Mouse (Mus musculus): ENCODE results near the gene Exosc2. TPM values are rescaled to one million over a fixed set of nuclear protein-coding genes. Genes with fewer than 3 reads are reported as not detected.

The Exosc2 gene
- polyA plus RNA-seq, 1 experiment from 2014 or later = 54.3 TPM

DNA sequence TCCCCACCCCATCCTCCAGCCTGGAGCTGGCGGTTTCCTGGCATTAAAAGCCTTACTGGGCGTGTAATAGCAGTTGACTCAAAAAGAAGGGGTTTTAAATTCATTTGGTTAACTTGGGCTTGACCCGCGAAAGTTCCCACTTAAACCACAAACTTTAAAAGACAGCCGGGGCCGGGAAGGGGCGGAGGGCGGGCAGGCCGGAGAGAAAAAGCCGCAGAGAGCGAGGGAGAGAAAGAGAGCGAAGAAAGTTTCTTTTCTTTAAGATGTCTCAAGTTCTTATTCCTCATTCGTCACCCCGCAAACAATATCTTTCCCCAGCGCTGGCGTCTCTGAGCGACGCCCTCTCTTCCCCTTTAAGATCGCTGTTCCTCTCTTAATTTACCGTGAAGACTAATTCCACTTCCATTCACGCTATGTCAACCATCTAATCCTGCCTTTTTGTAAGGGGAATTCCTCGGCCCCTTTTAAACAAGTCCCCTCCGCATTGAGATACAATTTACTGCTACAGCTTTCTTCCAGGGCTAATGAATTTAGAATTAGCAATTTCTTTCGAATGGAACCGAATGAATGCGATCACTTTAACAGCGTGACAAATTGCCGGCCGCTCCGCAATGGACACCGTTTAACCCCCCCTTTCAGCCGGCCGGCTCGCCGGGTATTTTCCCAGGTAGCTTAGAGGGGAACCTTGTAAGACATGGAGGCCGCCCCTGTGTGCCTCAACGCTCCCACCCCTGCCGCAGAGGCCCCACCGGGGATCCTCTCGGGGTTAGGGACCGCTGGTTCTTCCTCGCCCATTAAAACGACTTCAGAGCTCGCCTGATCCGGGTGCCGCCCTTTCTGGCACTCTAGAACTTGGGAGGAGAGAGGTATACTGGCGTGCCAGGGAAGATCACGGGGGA, 29.7 kb upstream of the Exosc2 start:
- peaks cover 51% of the 10 kb centered on the region for H3K4me1 ChIP-seq
- no peak for ATAC-seq (ENCODE audit: insufficient number of reproducible peaks, low FRiP score, low TSS enrichment, low read depth)
- peaks cover 100% of the 10 kb centered on the region for H3K27me3 ChIP-seq
- no peaks in the 10 kb centered on the region for H3K9me3 ChIP-seq
- 1% methylated on average over 48 of the region's 48 CpGs for WGBS
- H3K9ac ChIP-seq = no peak overlapping the region
- H3K4me2 ChIP-seq = peak overlapping the region; percentile 19; the same call in 1 of the 2 replicates
- H3K27ac ChIP-seq = no peak overlapping the region
- peak overlapping the region; percentile 3; the same call in 1 of the 2 replicates for H3K4me3 ChIP-seq
- H3K36me3 ChIP-seq = no peaks in the 10 kb centered on the region

DNA sequence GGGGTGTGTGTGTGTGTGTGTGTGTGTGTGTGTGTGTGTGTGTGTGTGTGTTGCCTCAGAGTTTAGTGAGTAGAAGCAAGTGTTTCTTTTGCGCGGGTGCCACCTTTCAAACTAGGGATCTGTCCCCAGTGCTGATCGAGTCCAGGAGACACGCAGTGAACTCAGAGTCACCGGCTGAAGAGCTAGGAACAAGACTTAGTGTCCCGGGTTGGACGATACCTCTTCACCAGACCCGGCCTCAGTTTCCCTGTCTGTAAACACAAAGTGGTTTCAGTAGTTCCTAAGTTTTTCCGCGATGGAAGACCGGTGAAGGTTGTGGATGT, 29.0 kb upstream of the Exosc2 start:
- H3K27ac ChIP-seq = no peak overlapping the region
- no peak overlapping the region for H3K9ac ChIP-seq
- 1% methylated on average over 11 of the region's 11 CpGs for WGBS
- H3K4me2 ChIP-seq = no peak overlapping the region
- no peak overlapping the region for H3K4me3 ChIP-seq
- peaks cover 100% of the 10 kb centered on the region for H3K27me3 ChIP-seq
- H3K36me3 ChIP-seq = no peaks in the 10 kb centered on the region
- H3K4me1 ChIP-seq = peaks cover 45% of the 10 kb centered on the region
- no peaks in the 10 kb centered on the region for H3K9me3 ChIP-seq
- ATAC-seq (ENCODE audit: insufficient number of reproducible peaks, low FRiP score, low TSS enrichment, low read depth) = no peak

DNA sequence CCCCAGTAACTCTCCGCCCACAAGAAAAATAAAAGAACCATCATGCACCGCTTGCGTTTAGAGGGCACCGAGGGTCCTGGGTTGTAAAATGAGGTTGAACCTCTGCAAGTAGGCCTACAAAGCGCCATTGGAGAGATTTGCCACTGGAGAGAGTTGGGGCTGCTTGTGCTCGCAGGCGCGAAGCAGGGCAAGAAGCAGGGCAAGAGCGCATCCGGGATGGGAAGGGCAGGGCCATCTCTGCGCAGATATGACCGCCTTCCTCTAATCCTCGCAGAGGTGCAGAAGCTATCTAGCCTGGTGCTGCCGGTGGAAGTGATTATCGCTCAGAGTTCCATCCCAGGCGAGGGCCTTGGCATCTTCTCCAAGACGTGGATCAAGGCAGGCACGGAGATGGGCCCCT, 28.6 kb upstream of the Exosc2 start:
- H3K9ac ChIP-seq = no peak overlapping the region
- 3% methylated on average over 18 of the region's 18 CpGs for WGBS
- ATAC-seq (ENCODE audit: insufficient number of reproducible peaks, low FRiP score, low TSS enrichment, low read depth) = no peak
- no peak overlapping the region for H3K4me3 ChIP-seq
- peaks cover 100% of the 10 kb centered on the region for H3K27me3 ChIP-seq
- H3K36me3 ChIP-seq = no peaks in the 10 kb centered on the region
- H3K27ac ChIP-seq = no peak overlapping the region
- H3K9me3 ChIP-seq = no peaks in the 10 kb centered on the region
- H3K4me1 ChIP-seq = peaks cover 41% of the 10 kb centered on the region
- no peak overlapping the region for H3K4me2 ChIP-seq

DNA sequence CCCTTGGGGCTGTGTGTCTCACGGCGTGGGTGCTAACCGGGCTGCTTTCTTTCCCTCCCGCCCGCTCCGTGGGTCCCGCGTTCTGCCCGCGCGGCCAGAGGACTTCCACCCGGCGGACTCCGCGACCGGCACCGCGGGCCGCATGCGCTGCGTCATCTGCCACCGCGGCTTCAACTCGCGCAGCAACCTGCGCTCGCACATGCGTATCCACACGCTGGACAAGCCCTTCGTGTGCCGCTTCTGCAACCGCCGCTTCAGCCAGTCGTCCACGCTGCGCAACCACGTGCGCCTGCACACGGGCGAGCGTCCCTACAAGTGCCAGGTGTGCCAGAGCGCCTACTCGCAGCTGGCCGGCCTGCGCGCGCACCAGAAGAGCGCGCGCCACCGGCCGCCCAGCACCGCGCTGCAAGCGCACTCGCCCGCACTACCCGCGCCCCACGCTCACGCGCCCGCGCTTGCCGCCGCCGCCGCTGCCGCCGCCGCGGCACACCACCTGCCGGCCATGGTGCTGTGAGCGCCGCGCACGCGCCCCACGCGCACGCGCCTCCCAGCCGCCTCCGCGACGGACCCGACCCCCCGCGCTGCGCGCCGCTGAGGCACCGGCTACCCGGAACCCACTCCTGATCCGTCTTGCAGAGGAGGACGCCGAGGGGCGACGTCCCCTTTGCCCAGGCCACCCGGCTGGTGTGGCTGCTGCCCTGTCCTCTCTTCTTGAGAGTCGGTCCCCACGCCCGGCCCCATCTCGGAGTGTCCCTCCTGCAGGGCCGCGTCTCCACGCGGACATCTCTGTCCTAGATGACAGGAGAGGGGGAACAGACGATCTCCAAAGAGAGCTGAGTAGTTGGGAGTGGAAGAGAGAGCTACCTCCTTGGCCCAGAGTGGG, 16.3 kb upstream of the Exosc2 start:
- ATAC-seq (ENCODE audit: insufficient number of reproducible peaks, low FRiP score, low TSS enrichment, low read depth) = no peak

DNA sequence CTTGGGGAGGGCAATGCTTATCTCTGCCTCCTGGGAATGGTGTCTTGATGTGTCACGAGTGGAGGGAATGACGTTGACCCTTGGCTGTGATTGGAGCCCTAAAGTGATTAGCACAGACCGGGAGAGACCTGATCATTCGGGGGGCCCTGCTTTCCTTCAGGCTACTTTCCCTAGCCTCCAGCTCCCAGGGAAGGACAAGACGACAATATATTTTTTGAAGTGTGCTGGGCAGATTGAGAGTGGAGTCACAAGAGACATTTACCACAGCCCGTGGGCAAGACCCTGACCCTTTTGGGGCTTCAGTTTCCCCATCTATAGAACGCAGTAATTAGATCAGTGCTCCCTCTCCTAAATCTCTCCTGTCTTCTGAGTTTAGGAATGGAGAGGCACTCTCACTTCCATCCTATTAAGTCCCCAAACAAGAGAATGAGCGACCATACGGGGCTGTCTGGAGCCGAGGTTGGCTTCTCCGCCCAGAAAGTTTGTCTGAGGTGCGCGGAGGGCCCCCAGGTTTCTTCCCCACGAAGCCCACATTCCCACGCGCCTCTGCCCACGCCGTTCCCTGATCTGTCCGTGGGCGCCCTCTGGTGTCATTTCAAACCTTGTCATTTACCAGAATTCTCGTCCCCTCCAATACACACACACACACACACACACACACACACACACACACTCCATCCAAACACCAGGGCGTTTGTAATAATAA, 15.5 kb upstream of the Exosc2 start:
- Histone ChIP-seq H3K4me3 (peak overlapping the region; percentile 54), H3K4me1 (peaks cover 16% of the 10 kb centered on the region), H3K9ac (no peak overlapping the region), H3K36me3 (no peaks in the 10 kb centered on the region), H3K9me3 (no peaks in the 10 kb centered on the region), H3K4me2 (peak overlapping the region; percentile 100), H3K27ac (no peak overlapping the region), H3K27me3 (peaks cover 86% of the 10 kb centered on the region)
- no peak for ATAC-seq (ENCODE audit: insufficient number of reproducible peaks, low FRiP score, low TSS enrichment, low read depth)
- 4% methylated on average over 22 of the region's 22 CpGs for WGBS

More for the DNA sequence above, 16.3 kb upstream of the Exosc2 start:
- no peaks in the 10 kb centered on the region for H3K9me3 ChIP-seq
- WGBS = under 1% methylated on average over 109 of the region's 109 CpGs
- H3K27me3 ChIP-seq = peaks cover 87% of the 10 kb centered on the region
- peak overlapping the region; percentile 54 for H3K4me3 ChIP-seq
- H3K4me1 ChIP-seq = peaks cover 16% of the 10 kb centered on the region
- no peak overlapping the region for H3K27ac ChIP-seq
- H3K9ac ChIP-seq = peak overlapping the region; percentile 17; the same call in 1 of the 2 replicates
- H3K4me2 ChIP-seq = peak overlapping the region; percentile 100
- H3K36me3 ChIP-seq = no peaks in the 10 kb centered on the region

DNA sequence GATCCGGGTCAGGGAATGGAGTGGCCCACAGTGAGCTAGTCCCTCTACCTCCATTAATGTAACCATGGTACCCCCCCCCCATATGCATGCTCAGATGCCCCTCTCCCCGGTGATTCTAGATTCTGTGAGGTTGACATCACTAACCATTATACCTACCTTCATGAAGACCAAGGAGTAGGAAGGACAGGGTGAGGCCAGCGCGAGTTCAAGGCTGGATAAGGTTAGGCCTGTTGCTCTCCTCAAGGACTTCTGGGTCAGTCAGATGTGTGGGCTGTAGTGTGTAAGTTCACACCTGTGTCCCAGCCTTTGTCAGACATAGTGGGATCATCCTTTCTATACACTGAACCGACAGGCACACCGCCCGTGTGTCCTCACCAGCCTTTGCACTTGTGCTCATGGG, 14.1 kb upstream of the Exosc2 start:
- no peak overlapping the region for H3K27ac ChIP-seq
- H3K36me3 ChIP-seq = no peaks in the 10 kb centered on the region
- H3K4me1 ChIP-seq = peaks cover 16% of the 10 kb centered on the region
- no peak overlapping the region for H3K4me2 ChIP-seq
- peaks cover 76% of the 10 kb centered on the region for H3K27me3 ChIP-seq
- WGBS = 80% methylated on average over 7 of the region's 7 CpGs
- no peak overlapping the region for H3K4me3 ChIP-seq
- ATAC-seq (ENCODE audit: insufficient number of reproducible peaks, low FRiP score, low TSS enrichment, low read depth) = no peak
- H3K9me3 ChIP-seq = no peaks in the 10 kb centered on the region
- no peak overlapping the region for H3K9ac ChIP-seq

DNA sequence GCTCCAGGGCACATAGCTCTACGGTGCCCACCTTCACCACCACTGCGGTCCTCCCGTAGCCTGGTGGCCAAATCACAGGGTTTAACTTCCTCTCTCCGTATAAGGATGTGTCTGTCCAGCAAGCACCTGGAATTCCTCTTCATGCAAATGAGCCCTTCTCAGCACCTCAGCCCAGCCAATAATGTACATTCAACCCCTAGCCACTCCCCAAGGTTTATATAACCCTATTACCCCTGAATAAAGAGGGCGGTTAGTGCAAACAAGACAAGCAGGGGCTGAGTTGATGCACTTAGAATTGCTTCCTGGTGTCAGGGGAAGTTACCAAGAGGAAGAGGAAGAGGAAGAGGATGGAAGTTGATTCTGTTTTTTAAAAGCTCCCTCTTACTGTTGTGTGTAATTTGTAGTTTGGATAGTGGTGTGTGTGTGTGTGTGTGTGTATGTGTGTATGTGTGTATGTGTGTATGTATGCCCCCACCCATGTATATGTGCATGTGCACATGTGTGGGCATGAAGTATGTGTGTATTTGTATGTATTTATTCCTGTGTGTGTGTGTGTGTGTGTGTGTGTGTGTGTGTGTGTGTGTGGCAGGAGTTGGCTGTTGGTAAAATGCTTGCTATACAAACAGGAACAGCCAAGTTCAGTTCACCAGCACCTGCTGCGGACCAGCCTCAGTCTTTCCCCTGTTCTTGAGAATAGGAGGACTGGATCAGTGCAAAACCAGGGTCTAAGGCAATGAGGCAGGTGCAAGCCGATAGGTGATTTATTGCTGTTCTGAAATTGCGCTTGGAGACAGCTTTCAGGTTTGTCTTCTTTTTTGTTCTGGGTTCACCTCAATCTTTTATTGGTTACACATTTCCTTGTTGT, 7.3 kb upstream of the Exosc2 start:
- H3K27me3 ChIP-seq = peaks cover 17% of the 10 kb centered on the region; the same call in 1 of the 2 replicates
- ATAC-seq (ENCODE audit: insufficient number of reproducible peaks, low FRiP score, low TSS enrichment, low read depth) = no peak

DNA sequence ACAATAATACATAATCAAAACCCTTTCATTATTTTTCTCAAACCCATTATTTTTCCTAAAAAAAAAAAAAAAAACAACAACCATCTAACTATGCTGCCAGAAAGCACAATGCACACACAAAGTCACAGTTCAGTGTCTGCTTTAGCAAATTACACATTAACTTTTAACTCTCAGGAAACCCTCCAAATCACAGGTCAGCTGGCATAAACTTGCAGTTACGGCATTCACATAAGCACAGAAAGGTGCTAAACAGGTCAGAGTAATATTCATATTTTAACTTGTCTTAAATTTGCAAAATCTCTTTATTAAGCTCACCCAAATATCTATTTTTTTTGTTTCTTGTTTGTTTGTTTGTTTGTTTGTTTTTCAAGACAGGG, 6.7 kb upstream of the Exosc2 start:
- Histone ChIP-seq H3K4me3 (no peak overlapping the region), H3K9ac (no peak overlapping the region), H3K4me2 (no peak overlapping the region), H3K4me1 (no peaks in the 10 kb centered on the region), H3K27me3 (peaks cover 15% of the 10 kb centered on the region; the same call in 1 of the 2 replicates), H3K36me3 (no peaks in the 10 kb centered on the region), H3K9me3 (no peaks in the 10 kb centered on the region), H3K27ac (no peak overlapping the region)
- ATAC-seq (ENCODE audit: insufficient number of reproducible peaks, low FRiP score, low TSS enrichment, low read depth) = no peak
- 81% methylated on average over 1 of the region's 1 CpGs for WGBS

More for the DNA sequence above, 7.3 kb upstream of the Exosc2 start:
- 48% methylated on average over 8 of the region's 8 CpGs for WGBS
- Histone ChIP-seq H3K4me3 (no peak overlapping the region), H3K9me3 (no peaks in the 10 kb centered on the region), H3K4me1 (no peaks in the 10 kb centered on the region), H3K27ac (no peak overlapping the region), H3K36me3 (no peaks in the 10 kb centered on the region), H3K4me2 (no peak overlapping the region), H3K9ac (no peak overlapping the region)

DNA sequence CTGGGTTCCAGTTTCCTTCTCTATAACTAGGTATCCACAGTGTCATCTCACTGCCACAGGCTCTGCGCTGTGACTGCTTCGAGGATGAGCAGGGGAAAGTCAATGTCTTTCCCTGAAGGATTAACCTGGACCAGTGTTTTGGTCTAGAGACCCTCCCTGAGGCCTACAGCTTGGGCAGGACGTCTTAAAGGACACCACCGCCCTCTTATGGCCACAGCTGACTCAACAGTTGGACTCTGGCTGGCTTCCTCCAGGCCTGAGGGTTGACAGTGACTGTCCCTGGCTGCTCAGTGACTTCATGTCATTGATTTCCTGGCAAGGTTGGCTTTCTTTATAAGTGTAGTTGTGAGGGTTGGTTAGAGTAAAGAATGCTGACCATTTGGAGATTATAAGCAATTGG, 3.2 kb upstream of the Exosc2 start:
- Histone ChIP-seq H3K27ac (no peak overlapping the region), H3K9ac (no peak overlapping the region), H3K4me1 (peaks cover 7% of the 10 kb centered on the region; the same call in 1 of the 2 replicates), H3K4me2 (no peak overlapping the region), H3K4me3 (no peak overlapping the region), H3K27me3 (no peaks in the 10 kb centered on the region), H3K36me3 (peaks cover 4% of the 10 kb centered on the region; the same call in 1 of the 2 replicates), H3K9me3 (no peaks in the 10 kb centered on the region)
- 25% methylated on average over 4 of the region's 4 CpGs for WGBS
- no peak for ATAC-seq (ENCODE audit: insufficient number of reproducible peaks, low FRiP score, low TSS enrichment, low read depth)

DNA sequence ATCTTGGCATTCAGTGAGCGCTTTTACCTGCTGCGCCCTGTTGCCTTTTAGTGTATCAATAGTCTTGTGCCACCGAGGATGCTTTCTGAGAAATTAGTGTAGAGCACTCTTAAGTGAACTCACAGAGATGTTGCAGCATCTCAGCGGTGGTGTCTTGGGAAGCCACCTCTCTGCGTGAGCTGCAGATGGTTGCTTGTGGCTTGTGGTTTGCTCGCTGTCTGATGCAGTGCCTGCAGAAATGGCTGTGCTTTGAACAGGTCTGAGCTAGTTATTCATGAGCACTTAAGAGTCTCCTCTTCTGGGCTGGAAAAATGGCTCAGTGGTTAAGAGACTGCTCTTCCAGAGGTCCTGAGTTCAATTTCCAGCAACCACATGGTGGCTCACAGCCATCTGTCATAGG, 8.1 kb downstream of the Exosc2 start:
- 93% methylated on average over 6 of the region's 6 CpGs for WGBS
- no peak for ATAC-seq (ENCODE audit: insufficient number of reproducible peaks, low FRiP score, low TSS enrichment, low read depth)
- no peak overlapping the region for H3K27ac ChIP-seq

More for the DNA sequence above, 8.1 kb downstream of the Exosc2 start:
- Histone ChIP-seq H3K4me1 (no peaks in the 10 kb centered on the region), H3K9me3 (no peaks in the 10 kb centered on the region), H3K27me3 (no peaks in the 10 kb centered on the region), H3K36me3 (peaks cover 70% of the 10 kb centered on the region), H3K4me3 (no peak overlapping the region), H3K4me2 (no peak overlapping the region), H3K9ac (no peak overlapping the region)

Data from limb, embryonic 15.5 days (tissue).